Mouse (Mus musculus): Measurements from ENCODE around the gene Nr5a1.

The Nr5a1 gene

DNA sequence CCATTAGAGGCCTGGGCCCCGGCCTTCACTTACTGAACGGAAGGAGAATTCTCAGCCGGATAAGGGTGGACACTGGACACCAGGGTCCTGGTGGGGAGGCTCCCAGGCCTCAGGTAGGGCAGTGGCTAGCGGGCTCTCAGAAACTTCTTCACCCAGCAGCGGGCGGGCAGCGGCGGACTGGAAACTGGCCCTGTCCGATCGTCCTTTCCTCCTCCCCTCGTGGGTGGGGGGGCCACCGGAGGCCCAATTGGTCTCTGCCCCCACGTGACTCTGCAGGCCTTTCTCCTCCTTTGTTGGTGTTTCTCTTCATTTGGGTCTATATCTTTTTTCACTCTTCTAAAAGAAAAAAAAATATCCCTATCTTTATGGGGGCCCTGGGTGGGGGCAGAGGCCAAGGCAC, at the start of gene Nr5a1:
Gene Nr5a1 (minus strand): TSS at position 219 of the 400 bp plus-strand sequence.
- DNase-seq (ENCODE audit: low spot score in 2 of 2), result no peak

DNA sequence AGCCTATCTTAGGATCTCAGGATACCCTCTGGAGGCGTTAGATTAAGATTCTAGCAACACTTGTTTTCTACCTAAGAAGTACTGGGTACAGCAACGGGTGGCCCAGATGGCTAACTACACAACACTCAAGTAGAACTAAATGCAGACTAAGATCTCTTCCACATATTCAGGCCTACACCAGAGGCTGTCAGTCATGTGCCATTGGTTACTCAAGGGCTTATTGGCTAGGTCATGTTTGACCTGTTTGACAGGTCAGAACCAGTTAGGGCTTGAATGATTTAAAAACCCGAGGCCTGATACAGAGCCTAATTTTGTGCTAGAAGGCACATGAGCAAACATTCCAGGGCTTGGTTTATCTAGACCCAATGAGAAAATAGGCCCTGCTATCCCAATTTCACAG, 25.5 kb upstream of the Nr5a1 start:
- DNase-seq (ENCODE audit: low spot score in 2 of 2), result no peak

DNA sequence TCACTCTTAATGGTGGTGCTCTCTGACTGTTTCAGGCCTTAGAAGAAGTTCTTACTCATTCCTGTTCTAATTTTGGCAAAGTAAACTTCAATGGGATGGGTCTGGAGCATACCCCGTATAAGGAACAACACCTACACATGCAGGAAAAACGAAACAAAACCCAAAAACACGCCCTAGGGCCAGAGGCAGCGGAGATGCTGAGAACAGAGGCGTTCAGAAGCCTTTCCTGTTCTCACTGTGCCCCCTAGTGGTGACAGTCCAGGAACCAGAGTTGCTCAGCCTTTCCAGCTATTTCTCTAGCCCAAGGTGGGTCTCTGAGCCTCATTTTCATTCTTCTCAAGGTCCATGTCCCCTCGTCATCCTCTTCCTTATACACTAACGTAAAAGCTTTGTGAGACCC, 25.1 kb upstream of the Nr5a1 start:
- peak in 1 of 2 experiments; percentile 43 for DNase-seq (ENCODE audit: low spot score in 2 of 2)

DNA sequence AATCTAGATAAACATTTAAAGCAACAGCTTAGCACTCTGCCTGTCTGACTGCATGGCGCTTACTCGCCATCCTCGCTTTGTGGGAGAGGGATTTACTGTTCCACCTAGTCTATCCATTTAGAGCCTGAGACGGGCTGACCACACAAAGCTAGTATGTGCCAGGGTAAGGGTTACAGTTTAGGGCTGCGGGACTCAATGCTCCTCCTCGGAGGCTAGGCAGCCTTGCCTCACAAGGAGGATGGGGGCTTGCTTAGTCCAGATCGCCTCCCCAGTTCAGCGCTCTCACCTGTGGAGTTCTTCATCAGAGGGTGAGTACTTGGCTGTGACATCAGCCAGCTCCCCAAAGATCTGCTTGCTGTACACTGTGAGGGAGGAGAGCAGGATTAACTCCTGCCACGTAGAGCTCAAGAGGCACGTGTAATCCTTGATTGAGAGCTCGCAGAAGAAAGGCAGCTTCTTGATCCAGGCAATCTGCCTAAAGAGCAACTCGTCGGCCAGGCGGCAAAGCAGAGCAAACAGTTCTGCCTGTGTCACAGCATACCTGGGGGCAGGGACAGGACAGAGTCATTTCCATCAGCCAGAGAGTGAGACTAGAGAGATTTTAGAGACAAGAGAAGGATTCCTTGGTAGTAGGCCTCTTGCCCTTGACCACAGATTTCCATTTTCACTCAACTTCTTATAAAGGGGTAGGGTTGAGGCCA, 24.4 kb upstream of the Nr5a1 start:
- DNase-seq (ENCODE audit: low spot score in 2 of 2), result no peak

DNA sequence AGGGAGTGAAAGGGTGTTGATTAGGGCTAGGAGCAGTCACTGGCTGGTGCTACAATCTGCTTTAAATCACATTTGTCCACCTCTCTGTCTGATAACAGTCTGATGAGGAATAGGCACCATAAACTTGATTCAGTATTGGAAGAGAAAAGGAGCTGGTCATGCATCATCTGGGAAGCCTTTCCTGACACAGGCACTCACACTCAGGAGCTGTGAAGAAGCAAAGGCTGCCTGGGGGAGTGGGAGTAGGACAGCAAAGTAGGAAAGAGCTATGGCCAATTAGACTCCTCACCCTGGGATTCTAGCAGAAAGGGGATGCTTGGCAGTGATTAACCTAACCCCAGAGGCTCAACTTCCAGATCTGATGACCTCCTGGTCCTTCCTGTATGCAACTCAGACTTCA, 21.4 kb upstream of the Nr5a1 start:
- no peak for DNase-seq (ENCODE audit: low spot score in 2 of 2)

DNA sequence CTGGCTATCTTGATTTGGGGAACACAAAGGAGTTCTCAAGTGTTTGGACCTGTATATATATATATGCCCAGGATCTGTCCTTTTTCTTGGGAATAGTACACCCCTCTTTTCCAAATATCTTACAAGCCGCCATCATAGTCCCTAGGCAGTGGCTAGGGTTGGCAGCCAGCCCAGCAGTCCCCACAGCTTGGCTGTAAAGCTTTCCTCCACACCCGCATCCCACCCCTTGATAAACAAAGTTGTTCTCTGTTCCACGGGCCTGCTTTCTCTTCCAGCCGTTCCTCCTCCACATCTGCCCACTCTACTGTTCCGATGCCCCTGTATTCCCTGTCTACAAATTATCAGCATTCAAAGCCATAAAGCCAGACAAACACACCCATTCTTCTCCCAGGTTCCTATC, 20.4 kb upstream of the Nr5a1 start:
- no peak for DNase-seq (ENCODE audit: low spot score in 2 of 2)

DNA sequence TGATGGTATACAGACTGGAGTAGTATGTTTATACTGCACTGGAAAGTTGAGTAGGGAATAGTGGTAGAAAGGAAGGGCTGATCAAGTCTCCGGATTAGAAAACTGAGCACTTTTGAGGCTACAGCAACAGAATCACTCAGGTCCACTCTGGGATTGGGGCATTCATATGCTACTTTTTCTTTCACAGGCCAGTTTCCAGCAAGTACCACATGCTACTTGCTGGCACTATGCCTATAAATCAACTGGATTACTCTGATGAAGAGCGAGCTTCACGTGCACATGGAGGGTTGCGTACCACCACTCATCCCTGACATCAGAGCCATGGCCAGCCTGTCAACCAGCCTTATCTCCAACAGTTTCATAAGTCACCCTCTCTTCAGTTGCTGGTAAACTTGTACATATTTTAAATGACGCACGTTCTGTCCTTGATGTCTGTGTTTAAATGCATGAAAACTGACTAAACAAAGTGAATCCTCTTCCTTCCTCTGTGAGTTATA, 16.0 kb upstream of the Nr5a1 start:
- no peak for DNase-seq (ENCODE audit: low spot score in 2 of 2)

DNA sequence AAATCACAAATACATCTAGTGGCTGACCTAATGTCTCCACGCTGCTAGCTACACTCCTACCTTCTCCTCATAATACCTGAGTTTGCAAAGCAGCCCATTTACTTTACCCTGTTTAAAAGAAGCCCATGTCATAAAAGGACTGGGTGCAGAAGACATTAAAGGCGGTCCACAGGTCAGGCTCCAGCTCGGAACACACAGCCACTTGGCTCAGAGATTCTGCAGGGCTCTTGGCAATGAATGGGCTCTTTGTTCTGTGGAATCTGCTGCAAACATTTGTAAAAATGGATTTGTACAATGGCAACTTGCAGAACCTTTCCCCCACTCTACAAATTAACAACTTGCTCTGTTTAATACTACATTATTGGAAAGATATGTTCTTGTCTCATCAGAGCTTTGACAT, 11.1 kb upstream of the Nr5a1 start:
- no peak for DNase-seq (ENCODE audit: low spot score in 2 of 2)

DNA sequence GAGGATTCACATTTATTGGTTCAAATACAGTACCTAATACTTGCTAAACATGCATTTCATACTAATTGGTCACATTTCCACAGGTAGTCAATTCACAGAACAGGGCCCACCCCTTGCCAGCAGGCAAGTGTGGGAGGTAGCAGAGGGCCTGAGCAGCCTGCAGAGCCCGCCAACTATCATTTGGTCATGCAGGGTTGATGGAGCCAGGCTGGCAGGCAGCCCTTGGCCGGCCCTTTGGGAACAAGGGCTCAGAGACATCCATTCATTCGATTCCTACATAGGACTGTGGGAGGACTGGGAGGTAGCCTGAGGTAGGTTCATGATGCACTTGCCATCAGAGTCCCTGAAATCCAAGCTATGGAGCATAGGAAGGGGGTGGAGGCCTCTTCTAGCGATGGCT, 9.0 kb upstream of the Nr5a1 start:
- no peak for DNase-seq (ENCODE audit: low spot score in 2 of 2)

DNA sequence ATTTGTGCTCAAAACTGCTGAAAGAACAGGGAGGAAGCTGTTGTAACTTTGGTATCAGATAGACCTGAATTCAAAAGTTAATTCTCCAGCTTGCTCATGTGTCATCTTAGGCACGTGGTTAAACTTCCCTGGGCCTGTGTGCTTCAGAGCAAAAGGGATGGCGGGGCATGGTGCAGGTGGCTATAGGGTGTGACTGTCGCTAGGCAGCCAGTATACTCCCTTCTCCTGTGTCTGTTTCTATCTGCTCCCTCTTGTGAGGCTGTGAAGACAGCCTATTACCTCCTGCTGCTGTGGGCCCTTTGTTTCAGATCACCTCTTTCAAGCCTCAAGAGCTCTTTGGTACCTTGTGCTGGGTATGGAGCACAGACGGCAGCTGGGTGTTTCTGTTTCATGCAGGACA, 7.7 kb upstream of the Nr5a1 start:
- DNase-seq (ENCODE audit: low spot score in 2 of 2), result no peak

DNA sequence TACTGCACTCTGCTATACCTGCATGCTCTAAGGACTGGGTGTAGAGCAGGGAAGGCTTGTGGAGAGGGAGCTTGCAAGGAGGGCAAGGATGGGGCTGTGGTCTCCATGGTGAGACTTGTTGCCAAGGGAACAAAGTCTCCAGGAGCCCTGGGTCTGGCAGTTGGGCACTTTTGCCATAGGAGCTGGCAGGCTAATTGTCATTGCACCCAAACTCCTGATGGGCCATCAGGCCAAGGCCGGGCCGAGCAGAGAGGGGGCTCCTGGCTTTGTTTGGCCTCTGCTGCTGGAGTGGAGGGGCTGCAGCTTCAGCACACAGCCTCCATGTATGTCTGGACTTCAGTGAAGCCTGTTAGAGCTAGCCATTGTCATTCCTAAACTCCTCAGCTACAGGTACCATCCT, 6.3 kb upstream of the Nr5a1 start:
- no peak for DNase-seq (ENCODE audit: low spot score in 2 of 2)

DNA sequence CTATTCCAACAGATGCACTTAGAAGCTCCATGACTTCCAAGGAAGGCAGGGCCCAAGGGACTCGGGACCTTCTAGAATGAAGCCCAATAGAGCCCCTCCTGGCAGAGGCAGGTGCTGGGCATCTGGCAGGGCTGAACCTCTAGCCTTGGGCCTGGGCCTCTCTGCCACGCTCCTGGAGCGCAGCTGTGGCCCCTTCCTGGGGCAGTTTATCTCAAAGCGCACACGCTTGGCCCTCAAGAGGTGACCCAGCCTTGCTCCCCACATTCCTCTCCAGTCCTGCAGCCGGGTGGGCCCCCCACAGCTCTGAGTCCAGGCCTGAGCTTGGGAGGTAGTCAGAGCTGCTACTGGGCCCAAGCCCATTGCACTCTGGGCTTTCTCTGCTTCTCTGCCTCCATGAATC, 5.0 kb upstream of the Nr5a1 start:
- DNase-seq (ENCODE audit: low spot score in 2 of 2), result no peak

DNA sequence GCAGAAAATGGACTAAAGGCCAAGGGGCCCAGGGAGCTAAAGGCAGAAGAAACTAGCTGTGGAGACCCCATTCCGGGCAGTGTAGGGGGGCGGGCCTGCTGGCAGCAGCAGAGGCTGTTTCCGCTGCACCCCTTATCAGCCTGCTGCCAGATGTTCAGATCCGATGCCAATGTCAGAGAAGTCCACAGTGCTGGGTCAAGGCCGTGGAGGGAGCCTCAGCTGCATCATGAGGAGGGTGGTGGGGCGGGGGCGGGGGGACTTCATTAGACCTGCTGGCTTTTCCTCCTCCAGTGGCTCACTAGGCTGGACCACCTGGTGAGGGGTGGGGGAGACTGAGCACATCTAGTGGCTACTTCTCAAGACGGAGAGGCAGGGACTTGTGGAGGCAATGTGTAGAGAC, 4.3 kb upstream of the Nr5a1 start:
- DNase-seq (ENCODE audit: low spot score in 2 of 2), result no peak

DNA sequence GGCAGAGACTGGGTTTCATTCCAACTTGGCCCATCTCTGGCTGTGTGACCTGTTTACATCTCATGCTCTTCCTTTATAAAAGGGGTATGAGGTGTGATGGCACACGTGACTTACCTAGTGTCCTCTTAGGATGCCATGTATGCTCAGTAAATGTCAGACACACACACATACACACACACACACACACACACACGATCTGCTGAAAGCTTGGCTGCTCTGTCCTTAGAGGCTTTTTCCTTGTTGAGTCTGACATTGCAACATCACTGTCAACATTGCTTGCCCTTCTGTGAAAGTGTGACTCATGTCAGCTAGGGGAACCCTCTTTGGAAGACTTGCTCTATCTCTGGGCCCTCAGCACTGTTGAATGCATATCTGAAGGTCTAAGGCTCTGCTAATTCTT, 3.1 kb upstream of the Nr5a1 start:
- DNase-seq (ENCODE audit: low spot score in 2 of 2), result no peak

DNA sequence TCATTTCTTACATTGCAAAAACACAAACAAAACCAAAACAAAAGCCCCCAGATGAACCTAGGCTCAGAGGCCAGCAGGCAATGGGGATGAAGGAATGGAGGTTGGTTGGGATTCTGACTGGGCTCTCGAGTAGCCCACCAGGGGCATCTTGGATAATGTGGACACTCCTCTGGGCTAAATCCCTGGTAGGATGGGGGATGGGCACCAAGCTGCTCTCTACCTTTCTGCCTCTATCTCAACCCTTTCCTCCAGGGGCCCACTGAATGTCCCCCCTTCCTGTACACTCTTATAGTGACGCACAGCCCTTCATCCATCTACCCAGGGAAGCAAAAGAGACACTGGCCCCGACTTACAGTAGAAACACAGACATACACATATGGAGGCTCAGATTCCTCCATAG, 746 bp downstream of the Nr5a1 start:
- DNase-seq (ENCODE audit: low spot score in 2 of 2), result no peak

DNA sequence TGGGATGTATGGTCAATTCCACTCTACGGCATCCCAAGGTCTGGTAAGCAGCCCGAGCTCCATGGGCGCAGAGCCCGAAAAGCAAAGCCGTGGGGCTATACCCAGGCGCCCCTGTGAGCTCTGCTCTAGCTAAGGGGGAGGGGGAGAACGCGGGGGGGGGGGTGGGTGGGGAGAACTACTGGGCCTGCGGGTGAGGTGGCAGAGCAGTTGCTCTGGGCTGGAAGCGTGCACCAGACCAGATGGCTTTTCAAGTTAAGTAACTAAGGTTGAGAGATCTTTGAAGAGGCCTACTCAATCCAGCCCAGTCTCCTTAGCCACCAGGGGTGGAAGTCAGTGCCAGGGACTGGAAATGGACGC, 1.6 kb downstream of the Nr5a1 start:
- no peak for DNase-seq (ENCODE audit: low spot score in 2 of 2)

DNA sequence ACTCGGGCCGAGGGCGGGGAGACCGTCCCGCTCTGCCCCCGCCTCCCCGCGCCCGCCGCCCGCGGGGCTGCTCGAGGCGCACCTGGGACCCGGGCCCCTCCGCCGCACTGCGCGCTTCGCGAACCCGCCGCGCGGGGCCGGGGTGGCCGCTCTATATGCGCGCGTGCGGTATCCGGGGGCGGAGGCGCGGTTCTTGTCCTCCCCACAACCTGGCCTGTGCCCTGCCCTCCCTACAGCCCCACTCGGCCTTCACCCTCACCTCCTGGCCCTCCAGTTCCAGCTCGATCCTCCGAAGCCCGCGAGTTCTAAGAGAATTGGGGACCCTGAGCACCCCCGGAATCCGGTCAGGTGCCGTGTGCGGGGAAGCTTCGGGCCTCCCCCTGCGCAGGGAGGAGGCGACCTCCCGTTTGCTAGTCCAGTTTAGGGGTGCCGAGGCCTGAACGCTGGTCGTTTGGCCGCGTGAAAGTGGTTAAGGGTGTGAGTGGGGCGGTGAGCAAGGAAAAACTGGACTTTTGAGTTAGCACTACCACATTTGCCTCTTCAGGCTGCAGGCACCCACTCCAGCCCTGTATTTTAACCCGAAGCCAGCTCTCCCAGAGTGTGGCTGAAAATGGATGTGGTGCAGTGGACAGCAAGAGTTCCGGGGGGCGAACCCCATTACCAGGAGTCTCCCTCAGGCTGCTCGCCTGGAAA, 2.1 kb downstream of the Nr5a1 start:
- no peak for DNase-seq (ENCODE audit: low spot score in 2 of 2)

DNA sequence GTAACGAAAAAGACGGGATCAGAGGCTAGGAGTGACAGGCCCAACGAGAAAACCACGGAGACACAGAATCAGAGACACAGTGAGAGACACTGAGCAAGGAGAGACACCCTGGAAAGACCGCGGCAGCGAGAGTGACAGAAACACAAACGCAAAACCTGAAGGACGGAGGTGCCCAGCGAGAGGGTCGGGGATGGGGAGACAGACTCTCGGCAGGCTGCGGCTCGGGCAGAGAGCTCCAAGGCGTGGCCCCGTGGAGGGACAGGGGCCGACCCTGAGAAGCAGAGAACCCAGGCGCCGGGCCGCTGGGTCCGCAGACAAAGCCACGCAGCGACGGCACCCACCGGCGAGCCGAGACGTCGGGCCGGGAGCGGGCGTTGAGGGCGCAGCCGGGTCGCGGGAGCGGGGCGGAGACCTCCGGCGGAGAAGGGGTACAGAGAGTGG, 2.9 kb downstream of the Nr5a1 start:
- DNase-seq (ENCODE audit: low spot score in 2 of 2), result peak in 1 of 2 experiments; percentile 2

DNA sequence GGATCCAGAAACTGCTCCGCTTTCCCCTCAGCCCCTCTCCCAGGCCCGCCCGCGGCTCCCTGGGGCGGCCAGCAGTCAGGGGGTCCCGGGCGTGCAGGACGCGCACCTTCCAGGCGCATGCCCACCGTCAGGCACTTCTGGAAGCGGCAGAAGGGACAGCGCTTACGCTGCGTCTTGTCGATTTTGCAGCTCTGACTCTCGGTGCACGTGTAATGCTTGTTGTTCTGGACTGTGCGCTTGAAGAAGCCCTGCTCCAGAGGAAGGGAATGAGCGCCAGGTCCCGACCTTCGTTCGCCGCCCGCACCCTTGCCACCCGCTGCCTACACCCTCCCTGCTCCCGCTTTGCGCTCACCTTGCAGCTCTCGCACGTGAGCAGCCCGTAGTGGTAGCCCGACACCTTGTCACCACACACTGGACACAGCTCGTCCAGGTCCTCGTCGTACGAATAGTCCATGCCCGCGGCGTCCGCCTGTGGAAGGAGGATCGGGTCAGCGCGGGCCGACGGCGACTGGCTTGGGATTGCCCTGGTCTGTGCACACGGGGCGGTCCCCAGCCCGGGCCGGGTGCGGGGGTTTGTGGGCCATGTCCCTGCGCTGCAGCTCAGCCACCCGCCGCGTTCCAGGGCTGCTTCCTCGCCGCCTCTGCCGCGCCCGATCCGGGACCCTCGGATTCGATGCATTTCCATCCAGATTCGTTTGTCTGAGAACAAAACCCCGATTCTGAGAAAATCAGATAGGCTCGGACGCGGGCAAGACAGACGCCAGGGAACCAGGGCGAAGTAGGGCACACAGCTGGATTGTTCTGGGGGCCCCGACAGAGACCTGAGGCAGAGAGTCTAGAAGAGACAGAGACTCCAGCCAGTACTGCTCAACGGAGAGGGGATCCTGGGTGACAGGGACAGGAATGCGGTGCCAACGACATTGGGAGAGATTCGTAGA, 3.8 kb downstream of the Nr5a1 start:
- no peak for DNase-seq (ENCODE audit: low spot score in 2 of 2)

DNA sequence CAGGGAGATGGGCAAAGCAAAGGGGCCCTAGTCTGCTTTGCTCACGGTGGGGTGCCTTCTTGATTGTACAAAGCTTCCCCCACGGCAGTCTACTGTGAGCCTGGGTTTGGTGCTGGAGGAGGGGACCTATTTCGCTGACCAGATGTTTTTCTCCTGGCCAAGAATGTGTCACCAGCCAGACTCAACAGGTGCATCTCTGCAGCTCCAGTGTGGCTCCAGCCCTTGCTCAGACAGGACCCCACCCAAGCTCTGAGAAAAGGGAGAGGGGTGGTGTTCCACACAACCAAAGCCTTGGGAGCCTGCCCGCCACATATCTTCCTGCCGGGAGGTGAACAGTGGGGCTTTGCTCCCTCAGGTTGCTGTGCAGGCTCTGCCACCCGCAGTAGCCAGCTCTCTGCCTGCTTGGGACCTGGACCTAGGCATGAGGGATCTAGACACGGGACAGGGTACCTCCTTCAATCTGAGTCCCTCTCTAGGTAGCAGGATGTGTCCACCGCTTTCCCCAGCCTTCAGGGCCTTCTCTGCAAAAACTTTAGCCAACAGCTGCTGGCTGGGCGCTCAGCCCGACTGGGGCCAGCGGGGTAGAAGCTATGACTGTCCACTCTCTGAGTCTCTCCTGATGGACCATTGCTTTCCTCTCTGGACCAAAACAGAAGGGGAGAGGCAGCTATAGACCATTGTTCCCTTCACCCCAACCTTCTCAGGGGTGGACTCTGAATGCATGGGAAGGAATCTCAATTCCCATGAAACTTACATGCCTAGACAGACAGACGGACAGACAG, 5.2 kb downstream of the Nr5a1 start:
- DNase-seq (ENCODE audit: low spot score in 2 of 2), result peak in 1 of 2 experiments; percentile 11

DNA sequence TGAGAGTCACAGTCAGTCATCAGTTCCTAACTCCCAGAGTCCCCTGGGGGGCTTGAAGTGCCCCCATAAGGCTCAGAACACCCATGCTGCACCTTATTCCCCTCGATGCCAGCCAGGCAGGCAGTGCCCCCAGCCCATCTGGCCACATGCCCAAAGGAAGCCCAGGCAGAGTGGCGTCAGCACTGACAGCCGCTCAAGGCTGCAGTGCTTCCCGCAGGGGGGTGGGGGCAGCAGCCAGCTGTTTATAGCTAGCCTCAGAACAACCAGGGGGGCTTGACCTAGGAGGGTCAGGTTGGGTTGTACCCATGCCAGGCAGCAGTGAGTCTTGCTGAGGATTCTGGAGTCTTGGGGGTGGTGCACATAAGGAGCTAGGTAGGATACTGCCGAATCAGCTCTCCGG, 7.7 kb downstream of the Nr5a1 start:
- DNase-seq (ENCODE audit: low spot score in 2 of 2), result no peak

DNA sequence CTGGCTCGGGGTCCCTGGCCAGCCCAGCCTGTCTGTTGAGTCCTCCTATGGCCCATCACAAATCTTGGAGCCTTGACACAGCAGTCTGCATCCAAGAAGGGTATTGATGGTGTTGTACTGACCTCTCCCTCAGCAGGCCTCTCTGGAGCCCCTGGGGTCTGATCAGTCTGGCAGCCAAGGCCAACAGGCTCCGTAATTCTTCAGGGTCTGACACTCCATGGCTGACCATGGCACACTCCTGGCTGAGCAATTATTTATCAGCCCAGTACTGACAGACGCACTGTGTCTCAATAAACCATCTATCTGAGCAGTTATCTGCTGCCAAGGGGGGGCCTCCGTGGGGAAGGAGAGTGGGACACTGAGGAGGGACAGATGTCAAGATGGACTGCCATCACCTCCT, 9.3 kb downstream of the Nr5a1 start:
- DNase-seq (ENCODE audit: low spot score in 2 of 2), result no peak

Data from heart, adult 9 months (tissue).